Mouse (Mus musculus) hindbrain, embryonic 12.5 days (tissue): ENCODE results near the gene Ddx27. TPM values are rescaled to one million over a fixed set of nuclear protein-coding genes. Genes with fewer than 3 reads are reported as not detected.

Experiments used
- ATAC-seq: fragments of 200-750 bp; cut with Nextera tagmentation; 2 replicates; pipeline ENCODE4 v1.8.0; 2017; ENCODE audit warnings: moderate TSS enrichment; ENCODE audit not compliant: low FRiP score
- H3K27ac ChIP-seq: fragments of 300-500 bp; sonication (generic); 2 replicates; pipeline ENCODE4 v1.5.1; 2016; ENCODE audit warnings: mild to moderate bottlenecking
- H3K27me3 ChIP-seq: fragments of 300-500 bp; sonication (generic); 2 replicates; pipeline ENCODE4 v1.6.1; 2016; ENCODE audit warnings: mild to moderate bottlenecking
- H3K36me3 ChIP-seq: fragments of 300-500 bp; sonication (generic); 2 replicates; pipeline ENCODE4 v1.6.1; 2016; ENCODE audit warnings: mild to moderate bottlenecking
- H3K4me1 ChIP-seq: fragments of 300-500 bp; sonication (generic); 2 replicates; pipeline ENCODE4 v1.6.1; 2016
- H3K4me2 ChIP-seq: fragments of 300-500 bp; sonication (generic); replicated peaks from 2 replicates; pipeline ENCODE4 v1.6.1; 2016; ENCODE audit warnings: mild to moderate bottlenecking
- H3K4me3 ChIP-seq: fragments of 300-500 bp; sonication (generic); 2 replicates; pipeline ENCODE4 v1.5.1; 2016; ENCODE audit warnings: mild to moderate bottlenecking
- H3K9ac ChIP-seq: fragments of 300-500 bp; sonication (generic); 2 replicates; pipeline ENCODE4 v1.6.1; 2016; ENCODE audit warnings: mild to moderate bottlenecking, moderate library complexity
- H3K9me3 ChIP-seq: fragments of 300-500 bp; sonication (generic); replicated peaks from 2 replicates; pipeline ENCODE4 v1.6.1; 2016; ENCODE audit warnings: mild to moderate bottlenecking
- WGBS: fragments of 180-500 bp; shearing (Covaris S2); methylation state at CpG from one replicate; pipeline ENCODE4 v1.1.7; 2016; 5-methylcytosine and 5-hydroxymethylcytosine counted together
- polyA plus RNA-seq: library from polyadenylated mRNA; unstranded; fragments of >200 nt; fragmentation: Nextera tagmentation; extraction: Ambion mirVana; gene quantifications from 2 replicates; pipeline ENCODE4 v1.2.1, GENCODE M21; 2016

The Ddx27 gene
- polyA plus RNA-seq, 1 experiment from 2014 or later: 50.1 TPM

- Histone ChIP-seq H3K4me2 (no peak overlapping the region), H3K4me1 (peaks cover 21% of the 10 kb centered on the region), H3K27me3 (no peaks in the 10 kb centered on the region), H3K4me3 (no peak overlapping the region), H3K9ac (0 out of 2 replicates have a peak overlapping the region, but pooled peaks have one; percentile 8), H3K27ac (no peak overlapping the region), H3K36me3 (peaks cover 42% of the 10 kb centered on the region), H3K9me3 (no peaks in the 10 kb centered on the region)
- ATAC-seq: no peak
- WGBS: 45% methylated on average over 8 of the region's 8 CpGs
Measured at GRCm38 (mm10) chr2:167059536-167059935, 44.5 kb downstream of the Ddx27 start.

- peaks cover 25% of the 10 kb centered on the region for H3K4me1 ChIP-seq
- 66% methylated on average over 12 of the region's 12 CpGs for WGBS
- no peaks in the 10 kb centered on the region for H3K27me3 ChIP-seq
- H3K9ac ChIP-seq: 0 out of 2 replicates have a peak overlapping the region, but pooled peaks have one; percentile 8
- H3K27ac ChIP-seq: no peak overlapping the region
- no peaks in the 10 kb centered on the region for H3K9me3 ChIP-seq
- peaks cover 41% of the 10 kb centered on the region for H3K36me3 ChIP-seq
- no peak for ATAC-seq
- no peak overlapping the region for H3K4me2 ChIP-seq
- H3K4me3 ChIP-seq: no peak overlapping the region
Measured at GRCm38 (mm10) chr2:167059960-167060359, 45.0 kb downstream of the Ddx27 start.

- Histone ChIP-seq H3K4me1 (peaks cover 29% of the 10 kb centered on the region), H3K27me3 (no peaks in the 10 kb centered on the region), H3K9me3 (no peaks in the 10 kb centered on the region), H3K27ac (no peak overlapping the region), H3K4me2 (0 out of 2 replicates have a peak overlapping the region, but pooled peaks have one; percentile 1), H3K9ac (peak overlapping the region; percentile 38; the same call in 1 of the 2 replicates), H3K4me3 (no peak overlapping the region), H3K36me3 (peaks cover 41% of the 10 kb centered on the region)
- no peak for ATAC-seq
- 52% methylated on average over 3 of the region's 3 CpGs for WGBS
Measured at GRCm38 (mm10) chr2:167060360-167060759, 45.4 kb downstream of the Ddx27 start.

GRCm38 (mm10) chr2:167060761-167061160, 45.8 kb downstream of the Ddx27 start:
- no peak for ATAC-seq

GRCm38 (mm10) chr2:167061381-167062034, 46.5 kb downstream of the Ddx27 start:
- WGBS: 26% methylated on average over 11 of the region's 11 CpGs
- H3K36me3 ChIP-seq: peaks cover 41% of the 10 kb centered on the region

More at GRCm38 (mm10) chr2:167060761-167061160, 45.8 kb downstream of the Ddx27 start:
- H3K36me3 ChIP-seq: peaks cover 41% of the 10 kb centered on the region
- no peak overlapping the region for H3K27ac ChIP-seq
- H3K4me2 ChIP-seq: 0 out of 2 replicates have a peak overlapping the region, but pooled peaks have one; percentile 1
- H3K9me3 ChIP-seq: no peaks in the 10 kb centered on the region
- peak overlapping the region; percentile 38; the same call in 1 of the 2 replicates for H3K9ac ChIP-seq
- H3K4me1 ChIP-seq: peaks cover 32% of the 10 kb centered on the region
- no peak overlapping the region for H3K4me3 ChIP-seq
- H3K27me3 ChIP-seq: no peaks in the 10 kb centered on the region

GRCm38 (mm10) chr2:167062497-167062911, 47.5 kb downstream of the Ddx27 start:
- WGBS: under 1% methylated on average over 40 of the region's 60 CpGs
- H3K4me3 ChIP-seq: peak overlapping the region; percentile 87
- no peaks in the 10 kb centered on the region for H3K27me3 ChIP-seq
- peaks cover 32% of the 10 kb centered on the region for H3K4me1 ChIP-seq
- no peaks in the 10 kb centered on the region for H3K9me3 ChIP-seq
- ATAC-seq: peak; percentile 91
- peak overlapping the region; percentile 94 for H3K9ac ChIP-seq
- peak overlapping the region; percentile 94 for H3K27ac ChIP-seq
- peak overlapping the region; percentile 87 for H3K4me2 ChIP-seq
- peaks cover 41% of the 10 kb centered on the region for H3K36me3 ChIP-seq

More at GRCm38 (mm10) chr2:167061381-167062034, 46.5 kb downstream of the Ddx27 start:
- H3K27ac ChIP-seq: no peak overlapping the region
- no peak for ATAC-seq
- peak overlapping the region; percentile 87 for H3K4me3 ChIP-seq
- H3K27me3 ChIP-seq: no peaks in the 10 kb centered on the region
- H3K9ac ChIP-seq: peak overlapping the region; percentile 94
- no peaks in the 10 kb centered on the region for H3K9me3 ChIP-seq
- H3K4me1 ChIP-seq: peaks cover 32% of the 10 kb centered on the region
- peak overlapping the region; percentile 87 for H3K4me2 ChIP-seq

GRCm38 (mm10) chr2:167062965-167063880, 48.2 kb downstream of the Ddx27 start, which contains the start of gene Znfx1:
Gene Znfx1 (minus strand): TSS chr2:167063015.
- Histone ChIP-seq H3K27me3 (no peaks in the 10 kb centered on the region), H3K4me2 (peak within 1 kb of the TSS; percentile 87), H3K36me3 (peaks cover 37% of the 10 kb centered on the region), H3K27ac (peak within 1 kb of the TSS; percentile 94), H3K9me3 (no peaks in the 10 kb centered on the region), H3K4me3 (peak within 1 kb of the TSS; percentile 87), H3K9ac (peak within 1 kb of the TSS; percentile 94), H3K4me1 (peaks cover 32% of the 10 kb centered on the region)
- WGBS: under 1% methylated on average over 55 of the region's 57 CpGs
- peak; percentile 96 for ATAC-seq

- Histone ChIP-seq H3K9ac (peak overlapping the region; percentile 94), H3K4me2 (peak overlapping the region; percentile 87), H3K27me3 (no peaks in the 10 kb centered on the region), H3K27ac (peak overlapping the region; percentile 94), H3K9me3 (no peaks in the 10 kb centered on the region), H3K4me1 (peaks cover 32% of the 10 kb centered on the region), H3K4me3 (peak overlapping the region; percentile 87), H3K36me3 (peaks cover 34% of the 10 kb centered on the region)
- ATAC-seq: no peak
- under 1% methylated on average over 7 of the region's 7 CpGs for WGBS
Measured at GRCm38 (mm10) chr2:167063906-167064496, 49.0 kb downstream of the Ddx27 start.

GRCm38 (mm10) chr2:167064601-167065295, 49.8 kb downstream of the Ddx27 start:
- Histone ChIP-seq H3K27ac (0 out of 2 replicates have a peak overlapping the region, but pooled peaks have one; percentile 4), H3K4me1 (peaks cover 30% of the 10 kb centered on the region), H3K27me3 (no peaks in the 10 kb centered on the region), H3K9me3 (no peaks in the 10 kb centered on the region), H3K9ac (peak overlapping the region; percentile 68), H3K36me3 (peaks cover 30% of the 10 kb centered on the region), H3K4me3 (peak overlapping the region; percentile 87), H3K4me2 (peak overlapping the region; percentile 87)
- ATAC-seq: no peak
- 28% methylated on average over 9 of the region's 9 CpGs for WGBS

GRCm38 (mm10) chr2:167066031-167066430, 51.0 kb downstream of the Ddx27 start:
- H3K4me2 ChIP-seq: no peak overlapping the region

More at GRCm38 (mm10) chr2:167066031-167066430, 51.0 kb downstream of the Ddx27 start:
- ATAC-seq: no peak
- Histone ChIP-seq H3K9ac (no peak overlapping the region), H3K9me3 (no peaks in the 10 kb centered on the region), H3K27ac (no peak overlapping the region), H3K27me3 (no peaks in the 10 kb centered on the region), H3K4me3 (no peak overlapping the region), H3K4me1 (peaks cover 24% of the 10 kb centered on the region), H3K36me3 (peaks cover 30% of the 10 kb centered on the region)
- WGBS: 74% methylated on average over 1 of the region's 1 CpGs
